Mouse (Mus musculus): ENCODE data around the gene 6030452D12Rik. TPM values are rescaled to one million over a fixed set of nuclear protein-coding genes. Genes with fewer than 3 reads are reported as not detected.

Gene 6030452D12Rik
- total and polyA plus RNA-seq, 3 experiments: not detected

GRCm38 (mm10) chr8:106512475-106513150, 12.3 kb downstream of the 6030452D12Rik start:
- H3K27me3 ChIP-seq (ENCODE audit: insufficient read depth, low read length): peaks cover 18% of the 10 kb centered on the region; the same call in 1 of the 2 replicates
- no peak for ATAC-seq (ENCODE audit: extremely low read depth, insufficient number of reproducible peaks, low FRiP score, poor library complexity, severe bottlenecking)

GRCm38 (mm10) chr8:106515946-106516479, 15.7 kb downstream of the 6030452D12Rik start:
- ATAC-seq (ENCODE audit: extremely low read depth, insufficient number of reproducible peaks, low FRiP score, poor library complexity, severe bottlenecking) (no peak), DNase-seq (ENCODE audit: low spot score) (no peak)
- Histone ChIP-seq H3K4me1 (ENCODE audit: insufficient read depth, low read depth, low read length) (no peaks in the 10 kb centered on the region), H3K27me3 (ENCODE audit: insufficient read depth, low read length) (peaks cover 11% of the 10 kb centered on the region; the same call in 1 of the 2 replicates), H3K36me3 (replicated peaks) (no peaks in the 10 kb centered on the region), H3K4me3 (ENCODE audit: low read depth, low read length) (no peak overlapping the region), H3K9me3 (replicated peaks) (no peaks in the 10 kb centered on the region)
- no peak for TF ChIP-seq GATA2 (IDR thresholded peaks at IDR 0.05; ENCODE audit: borderline replicate concordance, low read depth, low read length)
- no peak for TF ChIP-seq CTCF (IDR thresholded peaks at IDR 0.05; ENCODE audit: low read depth, low read length)
- no peak for TF ChIP-seq GATA1 (IDR thresholded peaks at IDR 0.05; ENCODE audit: borderline replicate concordance, low read length)
- TF ChIP-seq TAL1 (conservative IDR thresholded peaks at IDR 0.05; ENCODE audit: low read depth, low read length): no peak
- no peak for TF ChIP-seq POLR2AphosphoS5 (IDR thresholded peaks at IDR 0.05; ENCODE audit: insufficient replicate concordance, low read depth, low read length)

More at GRCm38 (mm10) chr8:106512475-106513150, 12.3 kb downstream of the 6030452D12Rik start:
- H3K4me3 ChIP-seq (ENCODE audit: low read depth, low read length): no peak overlapping the region
- no peak for TF ChIP-seq POLR2AphosphoS5 (IDR thresholded peaks at IDR 0.05; ENCODE audit: insufficient replicate concordance, low read depth, low read length)
- TF ChIP-seq GATA2 (IDR thresholded peaks at IDR 0.05; ENCODE audit: borderline replicate concordance, low read depth, low read length): no peak
- no peak for TF ChIP-seq CTCF (IDR thresholded peaks at IDR 0.05; ENCODE audit: low read depth, low read length)
- TF ChIP-seq GATA1 (IDR thresholded peaks at IDR 0.05; ENCODE audit: borderline replicate concordance, low read length): no peak
- no peak for TF ChIP-seq TAL1 (conservative IDR thresholded peaks at IDR 0.05; ENCODE audit: low read depth, low read length)
- H3K36me3 ChIP-seq (replicated peaks): no peaks in the 10 kb centered on the region
- no peaks in the 10 kb centered on the region for H3K4me1 ChIP-seq (ENCODE audit: insufficient read depth, low read depth, low read length)
- no peak for DNase-seq (ENCODE audit: low spot score)
- H3K9me3 ChIP-seq (replicated peaks): no peaks in the 10 kb centered on the region

- no peak for DNase-seq (ENCODE audit: low spot score)
- Histone ChIP-seq H3K4me3 (ENCODE audit: low read depth, low read length) (no peak overlapping the region), H3K4me1 (ENCODE audit: insufficient read depth, low read depth, low read length) (no peaks in the 10 kb centered on the region), H3K36me3 (replicated peaks) (no peaks in the 10 kb centered on the region), H3K27me3 (ENCODE audit: insufficient read depth, low read length) (peaks cover 6% of the 10 kb centered on the region; the same call in 1 of the 2 replicates), H3K9me3 (replicated peaks) (no peaks in the 10 kb centered on the region)
- ATAC-seq (ENCODE audit: extremely low read depth, insufficient number of reproducible peaks, low FRiP score, poor library complexity, severe bottlenecking): no peak
- TF ChIP-seq GATA2 (IDR thresholded peaks at IDR 0.05; ENCODE audit: borderline replicate concordance, low read depth, low read length) (no peak), GATA1 (IDR thresholded peaks at IDR 0.05; ENCODE audit: borderline replicate concordance, low read length) (no peak), CTCF (IDR thresholded peaks at IDR 0.05; ENCODE audit: low read depth, low read length) (no peak), TAL1 (conservative IDR thresholded peaks at IDR 0.05; ENCODE audit: low read depth, low read length) (no peak), POLR2AphosphoS5 (IDR thresholded peaks at IDR 0.05; ENCODE audit: insufficient replicate concordance, low read depth, low read length) (no peak)
These were observed 16.3 kb downstream of the 6030452D12Rik start for GRCm38 (mm10) chr8:106516581-106516980.

- ATAC-seq (ENCODE audit: extremely low read depth, insufficient number of reproducible peaks, low FRiP score, poor library complexity, severe bottlenecking): no peak
- Histone ChIP-seq H3K4me1 (ENCODE audit: insufficient read depth, low read depth, low read length) (no peaks in the 10 kb centered on the region), H3K27me3 (ENCODE audit: insufficient read depth, low read length) (0 out of 2 replicates have a peak, but pooled peaks cover 2% of the 10 kb centered on the region), H3K9me3 (replicated peaks) (no peaks in the 10 kb centered on the region), H3K36me3 (replicated peaks) (no peaks in the 10 kb centered on the region), H3K4me3 (ENCODE audit: low read depth, low read length) (no peak overlapping the region)
- TF ChIP-seq POLR2AphosphoS5 (IDR thresholded peaks at IDR 0.05; ENCODE audit: insufficient replicate concordance, low read depth, low read length) (no peak), GATA1 (IDR thresholded peaks at IDR 0.05; ENCODE audit: borderline replicate concordance, low read length) (no peak), CTCF (IDR thresholded peaks at IDR 0.05; ENCODE audit: low read depth, low read length) (no peak), TAL1 (conservative IDR thresholded peaks at IDR 0.05; ENCODE audit: low read depth, low read length) (no peak), GATA2 (IDR thresholded peaks at IDR 0.05; ENCODE audit: borderline replicate concordance, low read depth, low read length) (no peak)
- DNase-seq (ENCODE audit: low spot score): no peak
These were observed 18.4 kb downstream of the 6030452D12Rik start for GRCm38 (mm10) chr8:106518763-106519162.

DNA sequence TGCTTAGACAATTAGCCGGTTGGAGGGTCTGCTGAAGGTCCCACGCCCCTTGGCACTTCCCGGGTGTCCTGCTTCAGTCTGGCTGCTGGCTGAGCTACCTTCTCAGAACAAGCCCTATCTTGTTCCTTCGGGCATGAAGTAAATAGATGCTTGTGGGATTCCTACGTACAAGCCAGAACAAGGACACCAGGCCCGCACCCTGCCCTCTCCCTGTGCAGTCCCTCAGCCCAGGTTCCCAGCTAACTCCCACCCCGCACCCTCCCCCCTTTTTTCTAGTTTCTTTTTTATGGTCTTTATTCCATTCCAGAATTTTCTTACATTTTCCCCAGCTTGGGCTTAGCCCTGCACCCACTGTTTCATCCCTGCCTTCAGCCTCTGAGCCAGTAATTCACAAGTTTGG, 20.3 kb downstream of the 6030452D12Rik start:
- Histone ChIP-seq H3K27me3 (ENCODE audit: insufficient read depth, low read length) (0 out of 2 replicates have a peak, but pooled peaks cover 2% of the 10 kb centered on the region), H3K9me3 (replicated peaks) (no peaks in the 10 kb centered on the region), H3K4me1 (ENCODE audit: insufficient read depth, low read depth, low read length) (no peaks in the 10 kb centered on the region), H3K4me3 (ENCODE audit: low read depth, low read length) (no peak overlapping the region), H3K36me3 (replicated peaks) (no peaks in the 10 kb centered on the region)
- no peak for DNase-seq (ENCODE audit: low spot score)
- ATAC-seq (ENCODE audit: extremely low read depth, insufficient number of reproducible peaks, low FRiP score, poor library complexity, severe bottlenecking): no peak
- TF ChIP-seq GATA1 (IDR thresholded peaks at IDR 0.05; ENCODE audit: borderline replicate concordance, low read length): no peak
- no peak for TF ChIP-seq GATA2 (IDR thresholded peaks at IDR 0.05; ENCODE audit: borderline replicate concordance, low read depth, low read length)
- TF ChIP-seq CTCF (IDR thresholded peaks at IDR 0.05; ENCODE audit: low read depth, low read length): no peak
- TF ChIP-seq POLR2AphosphoS5 (IDR thresholded peaks at IDR 0.05; ENCODE audit: insufficient replicate concordance, low read depth, low read length): no peak

DNA sequence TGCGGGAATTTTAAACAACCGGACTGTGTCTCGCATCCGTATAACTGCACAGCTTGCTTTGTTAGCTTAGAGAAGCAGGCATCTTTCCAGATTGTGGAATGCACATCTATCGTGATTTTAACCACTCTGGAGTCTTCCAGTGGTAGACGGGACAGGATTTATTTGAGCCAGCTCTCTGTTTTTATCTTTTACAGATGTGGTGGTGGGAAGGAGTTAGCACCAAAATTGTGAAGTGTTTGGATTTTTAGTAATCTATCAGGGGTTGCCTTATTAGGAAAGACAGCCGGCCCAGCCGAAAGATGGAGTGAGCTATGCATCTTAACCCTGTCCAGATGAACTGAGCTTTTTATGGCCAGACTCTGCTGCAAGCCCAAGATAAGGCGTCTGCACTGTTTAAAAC, 21.5 kb downstream of the 6030452D12Rik start:
- no peak for ATAC-seq (ENCODE audit: extremely low read depth, insufficient number of reproducible peaks, low FRiP score, poor library complexity, severe bottlenecking)

More for the DNA sequence above, 21.5 kb downstream of the 6030452D12Rik start:
- no peak overlapping the region for H3K4me3 ChIP-seq (ENCODE audit: low read depth, low read length)
- DNase-seq (ENCODE audit: low spot score): no peak
- H3K9me3 ChIP-seq (replicated peaks): no peaks in the 10 kb centered on the region
- H3K4me1 ChIP-seq (ENCODE audit: insufficient read depth, low read depth, low read length): no peaks in the 10 kb centered on the region
- no peaks in the 10 kb centered on the region for H3K27me3 ChIP-seq (ENCODE audit: insufficient read depth, low read length)
- TF ChIP-seq CTCF (IDR thresholded peaks at IDR 0.05; ENCODE audit: low read depth, low read length) (no peak), TAL1 (conservative IDR thresholded peaks at IDR 0.05; ENCODE audit: low read depth, low read length) (no peak), GATA1 (IDR thresholded peaks at IDR 0.05; ENCODE audit: borderline replicate concordance, low read length) (no peak), GATA2 (IDR thresholded peaks at IDR 0.05; ENCODE audit: borderline replicate concordance, low read depth, low read length) (no peak), POLR2AphosphoS5 (IDR thresholded peaks at IDR 0.05; ENCODE audit: insufficient replicate concordance, low read depth, low read length) (no peak)
- no peaks in the 10 kb centered on the region for H3K36me3 ChIP-seq (replicated peaks)
